Mouse (Mus musculus): Measurements from ENCODE around the gene Mycbp2. TPM values are rescaled to one million over a fixed set of nuclear protein-coding genes. Genes with fewer than 3 reads are reported as not detected.

The Mycbp2 gene
- polyA plus RNA-seq (2015; fragmentation: Nextera tagmentation; extraction: Ambion mirVana) = 23.0 and 25.8 TPM in 2 replicates

DNA sequence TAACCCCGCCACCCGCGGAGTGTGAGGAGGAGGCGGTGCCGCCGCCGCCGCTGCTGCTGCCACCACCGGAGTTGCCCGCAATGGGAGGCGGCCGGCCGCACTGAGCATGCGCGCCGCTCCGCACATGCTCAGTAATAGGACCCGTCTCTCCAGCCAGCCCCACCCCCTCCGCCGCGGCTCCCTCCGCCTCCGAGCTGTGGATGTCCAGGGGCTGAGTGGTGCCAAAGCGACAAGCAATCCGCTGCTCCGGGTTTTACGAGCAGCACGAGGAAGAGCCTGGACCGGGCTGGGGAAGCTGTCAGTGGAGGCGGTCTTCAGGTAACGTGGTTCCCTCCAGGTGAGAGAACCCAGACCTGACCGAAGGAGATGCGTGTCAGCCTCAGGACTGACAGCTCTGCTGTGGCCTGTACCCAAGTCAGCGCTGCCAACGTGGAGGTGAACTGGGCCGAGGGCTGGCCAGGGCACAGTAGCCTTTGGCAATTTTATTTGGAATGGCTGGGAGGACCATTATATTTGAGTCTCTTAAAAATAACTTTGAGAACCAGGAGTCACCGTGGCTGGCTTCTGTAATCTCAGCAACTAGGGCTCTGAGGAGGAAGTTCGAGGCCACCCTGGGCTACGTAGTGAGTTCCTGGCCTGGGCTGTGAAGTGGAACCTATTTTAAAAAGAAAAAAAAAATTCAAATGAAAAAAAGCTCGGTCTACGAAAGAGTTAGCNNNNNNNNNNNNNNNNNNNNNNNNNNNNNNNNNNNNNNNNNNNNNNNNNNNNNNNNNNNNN, at the start of gene Mycbp2:
Gene Mycbp2, minus strand, starts transcription at position 86 of the 777 bp plus-strand sequence.
- 6% methylated on average over 28 of the region's 41 CpGs for WGBS

DNA sequence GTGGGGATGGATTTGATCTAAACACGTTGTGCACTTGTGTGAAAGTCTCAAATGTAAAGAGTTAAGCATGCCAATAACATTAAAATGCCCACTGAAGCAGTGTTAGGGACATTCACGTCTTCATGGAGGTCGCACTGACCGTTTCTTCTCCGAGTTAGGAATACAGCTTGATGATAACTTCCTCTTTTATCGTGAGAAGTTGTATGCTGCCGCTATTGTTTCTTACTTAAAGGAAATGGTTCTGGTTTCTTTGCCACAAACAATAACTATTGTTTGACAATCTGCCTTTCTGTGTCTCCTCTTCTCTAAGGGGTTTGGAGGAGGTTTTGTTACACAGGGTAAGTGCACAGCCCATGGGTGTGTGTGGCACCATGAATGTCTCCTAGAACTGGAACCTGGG, 45.8 kb upstream of the Mycbp2 start:
- WGBS = 81% methylated on average over 7 of the region's 7 CpGs

More for the DNA sequence above, at the start of gene Mycbp2:
- Histone ChIP-seq H3K9me3 (no peaks in the 10 kb centered on the region), H3K4me3 (peak within 1 kb of the TSS; percentile 79), H3K27ac (peak within 1 kb of the TSS; percentile 85), H3K9ac (peak within 1 kb of the TSS; percentile 86), H3K4me1 (peaks cover 24% of the 10 kb centered on the region), H3K27me3 (no peaks in the 10 kb centered on the region; the same call in 1 of the 2 replicates), H3K36me3 (no peaks in the 10 kb centered on the region), H3K4me2 (replicated peaks) (peak within 1 kb of the TSS; percentile 79)
- ATAC-seq (ENCODE audit: low FRiP score, low read depth) = peak; percentile 98

DNA sequence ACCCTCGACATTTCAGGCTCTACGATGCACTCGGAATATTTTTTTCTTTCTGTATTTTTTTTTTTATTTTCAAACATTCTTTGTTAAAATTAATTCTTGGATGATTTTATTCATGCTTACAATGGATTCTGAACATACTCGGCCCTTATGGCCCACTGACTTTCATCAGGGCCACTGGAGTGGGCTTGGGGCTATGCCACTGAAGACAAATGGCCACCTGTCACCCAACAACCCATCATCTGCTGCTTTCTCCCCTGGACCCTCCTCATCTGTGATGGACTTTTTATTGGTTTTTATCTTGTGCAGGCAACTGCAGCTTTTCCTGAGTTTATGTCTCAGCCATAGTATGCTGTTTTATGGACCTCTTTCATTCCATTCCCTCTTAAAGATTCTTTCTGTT, 40.8 kb upstream of the Mycbp2 start:
- WGBS = 85% methylated on average over 4 of the region's 4 CpGs

More for the DNA sequence above, 45.8 kb upstream of the Mycbp2 start:
- H3K9ac ChIP-seq = no peak overlapping the region
- no peak overlapping the region for H3K27ac ChIP-seq
- H3K9me3 ChIP-seq = no peaks in the 10 kb centered on the region
- H3K4me1 ChIP-seq = no peaks in the 10 kb centered on the region
- H3K27me3 ChIP-seq = no peaks in the 10 kb centered on the region
- no peak overlapping the region for H3K4me2 ChIP-seq (replicated peaks)
- ATAC-seq (ENCODE audit: low FRiP score, low read depth) = no peak
- H3K4me3 ChIP-seq = no peak overlapping the region
- H3K36me3 ChIP-seq = no peaks in the 10 kb centered on the region

DNA sequence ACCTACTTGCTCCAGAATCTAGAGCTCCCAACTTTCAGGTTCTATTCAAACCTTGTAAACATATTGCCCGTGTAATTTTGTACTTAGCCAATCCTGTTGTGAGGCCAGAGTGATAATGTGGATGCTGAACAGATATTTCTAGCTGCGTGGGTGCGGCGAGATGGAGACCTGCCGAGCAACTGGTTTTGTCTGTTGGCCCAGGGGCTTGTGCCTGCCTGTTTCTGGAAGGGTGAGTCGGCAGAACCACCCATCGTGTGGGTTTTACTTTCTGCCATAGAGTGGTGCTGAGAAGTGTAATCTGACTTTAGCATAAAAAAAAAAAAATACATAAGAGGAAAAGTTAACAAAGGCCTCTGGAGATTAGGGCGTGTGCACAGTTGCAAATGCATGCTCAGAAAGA, 40.3 kb upstream of the Mycbp2 start:
- no peaks in the 10 kb centered on the region for H3K27me3 ChIP-seq
- H3K4me3 ChIP-seq = no peak overlapping the region
- ATAC-seq (ENCODE audit: low FRiP score, low read depth) = no peak
- no peaks in the 10 kb centered on the region for H3K36me3 ChIP-seq
- H3K27ac ChIP-seq = no peak overlapping the region
- no peaks in the 10 kb centered on the region for H3K9me3 ChIP-seq
- no peak overlapping the region for H3K4me2 ChIP-seq (replicated peaks)
- H3K9ac ChIP-seq = no peak overlapping the region
- H3K4me1 ChIP-seq = no peaks in the 10 kb centered on the region
- 75% methylated on average over 8 of the region's 8 CpGs for WGBS

More for the DNA sequence above, 40.8 kb upstream of the Mycbp2 start:
- no peak for ATAC-seq (ENCODE audit: low FRiP score, low read depth)
- Histone ChIP-seq H3K27ac (no peak overlapping the region), H3K36me3 (no peaks in the 10 kb centered on the region), H3K9ac (no peak overlapping the region), H3K27me3 (no peaks in the 10 kb centered on the region), H3K9me3 (no peaks in the 10 kb centered on the region), H3K4me1 (no peaks in the 10 kb centered on the region), H3K4me3 (no peak overlapping the region), H3K4me2 (replicated peaks) (no peak overlapping the region)

DNA sequence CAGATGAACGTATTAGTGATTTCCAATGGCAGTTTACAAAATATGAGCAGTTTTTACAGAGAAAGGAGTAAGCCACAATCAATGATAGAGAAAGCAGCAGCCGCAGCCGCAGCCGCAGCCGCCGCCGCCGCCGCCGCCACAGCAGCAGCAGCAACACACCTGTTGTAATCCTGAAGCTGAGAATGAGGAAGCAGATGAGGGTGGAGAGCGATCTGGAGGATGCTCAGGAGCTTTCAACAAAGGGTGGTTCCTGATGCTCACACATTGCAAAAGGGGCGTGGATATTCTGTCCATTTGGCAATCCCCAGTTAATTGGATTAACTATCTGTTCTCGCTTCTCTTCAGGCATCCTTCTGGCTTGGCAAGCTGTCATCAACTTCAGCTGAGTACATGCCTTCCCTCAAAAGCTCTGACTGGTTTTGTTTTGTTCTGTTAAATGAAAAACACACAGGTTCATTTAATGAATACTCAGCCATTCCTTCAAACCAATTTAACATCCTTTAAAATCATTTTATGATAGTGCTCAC, 38.5 kb upstream of the Mycbp2 start:
- no peak for ATAC-seq (ENCODE audit: low FRiP score, low read depth)
- no peaks in the 10 kb centered on the region for H3K4me1 ChIP-seq
- no peak overlapping the region for H3K4me2 ChIP-seq (replicated peaks)
- no peak overlapping the region for H3K27ac ChIP-seq
- no peak overlapping the region for H3K9ac ChIP-seq
- no peaks in the 10 kb centered on the region for H3K36me3 ChIP-seq
- no peaks in the 10 kb centered on the region for H3K27me3 ChIP-seq
- WGBS = 66% methylated on average over 13 of the region's 13 CpGs
- no peaks in the 10 kb centered on the region for H3K9me3 ChIP-seq
- no peak overlapping the region for H3K4me3 ChIP-seq

DNA sequence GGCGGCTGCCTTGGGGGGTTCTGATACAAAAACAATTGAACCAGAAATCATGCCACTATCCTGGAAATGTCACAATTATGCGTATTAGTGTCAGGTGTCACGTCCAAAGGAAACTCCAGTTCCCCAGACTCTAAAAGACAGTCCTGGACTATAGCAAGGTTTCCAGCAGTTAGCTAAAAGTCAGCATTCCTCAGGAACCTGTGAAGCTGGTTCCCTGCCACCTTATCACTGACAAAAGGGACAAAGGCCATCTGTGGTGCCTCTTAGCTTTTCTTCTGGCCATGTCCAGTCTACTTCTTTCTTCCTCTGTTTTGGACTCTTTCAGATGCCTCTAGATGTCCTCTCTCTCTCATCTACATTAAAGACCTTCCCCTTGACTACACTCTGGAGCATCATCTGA, 32.1 kb upstream of the Mycbp2 start:
- Histone ChIP-seq H3K27me3 (no peaks in the 10 kb centered on the region), H3K4me1 (no peaks in the 10 kb centered on the region), H3K4me3 (no peak overlapping the region), H3K9me3 (no peaks in the 10 kb centered on the region), H3K9ac (no peak overlapping the region), H3K36me3 (no peaks in the 10 kb centered on the region), H3K4me2 (replicated peaks) (no peak overlapping the region), H3K27ac (no peak overlapping the region)
- WGBS = 78% methylated on average over 3 of the region's 3 CpGs
- no peak for ATAC-seq (ENCODE audit: low FRiP score, low read depth)

DNA sequence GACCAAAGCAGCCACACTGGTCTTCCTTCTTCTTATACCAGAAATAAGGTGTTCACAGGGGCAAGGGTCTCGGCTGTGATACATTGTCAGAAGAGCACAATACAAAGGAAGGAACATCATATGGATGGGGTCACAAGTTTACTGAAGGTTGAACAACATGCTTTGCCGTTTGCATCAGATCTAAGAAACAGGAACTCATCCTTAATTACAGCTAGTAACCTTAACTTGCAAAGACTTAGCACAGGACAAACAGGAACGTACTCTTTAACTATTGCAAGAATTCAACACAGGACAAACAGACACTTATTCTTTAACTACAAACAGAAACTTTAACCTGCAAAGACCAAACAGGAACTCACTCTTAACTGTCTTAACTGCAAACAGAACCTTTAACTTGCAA, 30.2 kb upstream of the Mycbp2 start:
- no peak overlapping the region for H3K27ac ChIP-seq
- no peaks in the 10 kb centered on the region for H3K4me1 ChIP-seq
- H3K4me3 ChIP-seq = no peak overlapping the region
- H3K9me3 ChIP-seq = no peaks in the 10 kb centered on the region
- 73% methylated on average over 3 of the region's 3 CpGs for whole genome bisulfite sequencing
- H3K27me3 ChIP-seq = no peaks in the 10 kb centered on the region
- H3K4me2 ChIP-seq (replicated peaks) = no peak overlapping the region
- no peaks in the 10 kb centered on the region for H3K36me3 ChIP-seq
- H3K9ac ChIP-seq = no peak overlapping the region
- no peak for ATAC-seq (ENCODE audit: low FRiP score, low read depth)

DNA sequence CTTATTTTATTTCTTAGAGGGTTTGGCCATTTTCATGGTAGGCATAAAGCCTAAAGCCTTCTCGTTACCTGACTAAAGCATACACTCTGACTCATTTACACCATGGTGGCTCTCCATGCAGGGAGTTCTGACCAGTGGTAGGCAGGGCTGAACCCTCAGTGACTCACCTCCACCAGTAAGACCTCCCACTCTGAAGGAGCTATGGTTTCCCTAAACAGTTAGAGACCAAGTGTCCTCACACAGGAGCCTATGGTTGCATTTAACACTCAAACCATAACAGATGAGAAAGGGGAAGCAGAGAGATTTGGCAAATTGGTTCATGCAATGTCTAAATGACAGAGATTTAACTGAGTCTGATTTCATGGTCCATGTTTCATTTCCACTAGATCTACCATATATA, 28.9 kb upstream of the Mycbp2 start:
- Histone ChIP-seq H3K27ac (no peak overlapping the region), H3K4me1 (no peaks in the 10 kb centered on the region)
- 78% methylated on average over 1 of the region's 1 CpGs for WGBS

DNA sequence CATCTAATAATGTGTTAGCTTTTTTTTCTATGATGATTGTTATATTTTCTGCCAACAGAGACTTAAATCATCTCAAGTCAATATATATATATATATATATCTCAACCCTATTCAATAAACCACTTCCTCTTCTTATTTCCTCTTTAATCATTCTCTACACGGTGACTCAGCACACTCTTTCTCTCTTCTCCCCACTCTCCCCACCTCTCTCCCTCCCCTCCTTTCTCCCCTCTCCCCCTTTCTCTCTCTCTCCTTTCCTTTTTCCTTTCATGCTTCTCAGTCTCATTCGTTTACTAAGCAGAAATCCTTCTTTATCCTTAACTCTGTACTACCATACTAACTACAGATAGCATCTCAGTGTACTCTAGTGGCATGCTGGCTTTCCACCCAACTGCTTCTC, 16.6 kb upstream of the Mycbp2 start:
- 57% methylated on average over 2 of the region's 2 CpGs for WGBS

More for the DNA sequence above, 28.9 kb upstream of the Mycbp2 start:
- H3K4me3 ChIP-seq = no peak overlapping the region
- H3K9ac ChIP-seq = no peak overlapping the region
- H3K9me3 ChIP-seq = no peaks in the 10 kb centered on the region
- no peak for ATAC-seq (ENCODE audit: low FRiP score, low read depth)
- H3K4me2 ChIP-seq (replicated peaks) = no peak overlapping the region
- H3K36me3 ChIP-seq = no peaks in the 10 kb centered on the region
- no peaks in the 10 kb centered on the region for H3K27me3 ChIP-seq

DNA sequence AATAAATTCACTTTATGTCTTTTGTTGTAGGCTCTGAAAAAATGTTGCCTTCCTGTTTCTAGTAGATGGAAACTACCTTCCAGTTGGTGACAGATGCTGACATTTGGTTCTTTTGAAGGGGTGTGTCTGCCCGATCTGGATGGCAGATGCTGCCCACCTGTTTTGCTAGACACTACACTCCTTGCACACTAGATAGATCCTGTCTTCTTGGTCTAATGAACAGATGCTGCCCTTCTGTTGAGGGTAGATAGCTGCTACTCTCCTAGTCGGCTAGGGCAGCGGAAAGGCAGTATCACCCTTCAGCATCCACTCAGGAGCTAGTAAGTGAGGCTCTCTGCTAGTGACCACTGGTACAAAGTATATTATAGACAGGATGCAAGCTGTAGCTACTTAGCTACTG, 9.5 kb upstream of the Mycbp2 start:
- Histone ChIP-seq H3K27me3 (no peaks in the 10 kb centered on the region), H3K4me1 (no peaks in the 10 kb centered on the region), H3K27ac (no peak overlapping the region), H3K4me2 (replicated peaks) (no peak overlapping the region), H3K36me3 (no peaks in the 10 kb centered on the region), H3K4me3 (no peak overlapping the region), H3K9me3 (no peaks in the 10 kb centered on the region), H3K9ac (no peak overlapping the region)
- WGBS = 69% methylated on average over 3 of the region's 3 CpGs
- no peak for ATAC-seq (ENCODE audit: low FRiP score, low read depth)

More for the DNA sequence above, 16.6 kb upstream of the Mycbp2 start:
- H3K4me3 ChIP-seq = no peak overlapping the region
- H3K9ac ChIP-seq = no peak overlapping the region
- H3K27ac ChIP-seq = no peak overlapping the region
- H3K27me3 ChIP-seq = no peaks in the 10 kb centered on the region
- ATAC-seq (ENCODE audit: low FRiP score, low read depth) = no peak
- H3K4me2 ChIP-seq (replicated peaks) = no peak overlapping the region
- H3K9me3 ChIP-seq = no peaks in the 10 kb centered on the region
- no peaks in the 10 kb centered on the region for H3K4me1 ChIP-seq
- H3K36me3 ChIP-seq = no peaks in the 10 kb centered on the region

DNA sequence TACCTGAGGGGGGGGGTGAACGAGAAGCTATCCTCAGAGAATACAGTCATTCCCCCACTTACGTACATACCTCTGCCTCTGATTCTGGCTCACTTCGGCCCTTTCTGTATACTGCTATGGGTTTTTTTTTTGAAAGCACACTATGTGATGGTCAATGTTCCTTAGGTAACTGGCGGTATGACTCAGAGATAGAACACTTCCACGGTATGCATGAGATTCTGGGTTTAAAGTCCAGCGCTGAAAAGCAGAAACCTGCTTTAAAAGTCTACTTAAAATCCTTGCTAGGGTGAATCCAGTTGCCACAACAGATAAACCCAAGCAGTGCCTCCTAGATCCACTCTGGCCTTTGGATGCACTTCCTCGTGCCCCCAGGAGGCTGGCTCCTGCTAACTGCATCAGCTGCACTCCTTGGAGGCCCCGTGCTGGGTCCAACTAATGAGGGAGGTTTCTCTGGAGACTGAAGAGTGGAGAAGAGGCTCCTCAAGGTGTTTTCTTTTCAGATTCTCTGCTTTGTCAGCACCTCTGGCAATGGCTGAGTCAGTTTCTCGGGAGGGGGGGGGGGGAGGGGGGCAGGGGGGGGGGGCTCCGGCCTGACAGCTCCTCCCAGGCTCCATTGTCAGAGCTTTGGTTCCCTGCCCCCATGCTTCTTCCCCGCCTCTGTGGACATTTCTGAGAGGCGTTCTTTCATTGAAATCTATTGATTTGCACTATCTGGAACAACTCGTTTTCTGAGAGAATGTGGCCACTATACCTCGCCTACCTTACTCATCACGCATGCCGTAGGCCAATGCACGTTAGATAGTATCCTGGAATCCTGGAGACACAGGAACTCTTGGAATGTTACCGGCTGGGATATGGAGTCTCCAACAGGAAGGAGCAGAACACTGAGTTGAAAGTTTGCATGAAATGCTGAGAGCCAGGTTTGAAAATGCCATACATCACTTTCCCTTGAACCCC, 8.1 kb upstream of the Mycbp2 start:
- no peak overlapping the region for H3K4me3 ChIP-seq
- ATAC-seq (ENCODE audit: low FRiP score, low read depth) = no peak
- peak overlapping the region; percentile 14; the same call in 1 of the 2 replicates for H3K4me2 ChIP-seq (replicated peaks)
- H3K9me3 ChIP-seq = no peaks in the 10 kb centered on the region
- peaks cover 4% of the 10 kb centered on the region; the same call in 1 of the 2 replicates for H3K4me1 ChIP-seq
- no peaks in the 10 kb centered on the region; the same call in 1 of the 2 replicates for H3K27me3 ChIP-seq
- no peaks in the 10 kb centered on the region for H3K36me3 ChIP-seq
- no peak overlapping the region for H3K27ac ChIP-seq
- WGBS = 36% methylated on average over 18 of the region's 18 CpGs
- no peak overlapping the region for H3K9ac ChIP-seq

All from limb, embryonic 13.5 days (tissue).